Mouse (Mus musculus): ENCODE measurements around the gene Ubb. TPM values are rescaled to one million over a fixed set of nuclear protein-coding genes. Genes with fewer than 3 reads are reported as not detected.
A peak's percentile ranks its signal among the peaks of the same experiment; 100 is the strongest.

The Ubb gene
- total RNA-seq, 2 experiments from 2014 or later: 1,675 to 1,723 TPM

- peak in 1 of 2 experiments; percentile 61 for DNase-seq (ENCODE audit: low spot score in 2 of 2)
Measured at GRCm38 (mm10) chr11:62550227-62550685, 715 bp upstream of the Ubb start.

DNA sequence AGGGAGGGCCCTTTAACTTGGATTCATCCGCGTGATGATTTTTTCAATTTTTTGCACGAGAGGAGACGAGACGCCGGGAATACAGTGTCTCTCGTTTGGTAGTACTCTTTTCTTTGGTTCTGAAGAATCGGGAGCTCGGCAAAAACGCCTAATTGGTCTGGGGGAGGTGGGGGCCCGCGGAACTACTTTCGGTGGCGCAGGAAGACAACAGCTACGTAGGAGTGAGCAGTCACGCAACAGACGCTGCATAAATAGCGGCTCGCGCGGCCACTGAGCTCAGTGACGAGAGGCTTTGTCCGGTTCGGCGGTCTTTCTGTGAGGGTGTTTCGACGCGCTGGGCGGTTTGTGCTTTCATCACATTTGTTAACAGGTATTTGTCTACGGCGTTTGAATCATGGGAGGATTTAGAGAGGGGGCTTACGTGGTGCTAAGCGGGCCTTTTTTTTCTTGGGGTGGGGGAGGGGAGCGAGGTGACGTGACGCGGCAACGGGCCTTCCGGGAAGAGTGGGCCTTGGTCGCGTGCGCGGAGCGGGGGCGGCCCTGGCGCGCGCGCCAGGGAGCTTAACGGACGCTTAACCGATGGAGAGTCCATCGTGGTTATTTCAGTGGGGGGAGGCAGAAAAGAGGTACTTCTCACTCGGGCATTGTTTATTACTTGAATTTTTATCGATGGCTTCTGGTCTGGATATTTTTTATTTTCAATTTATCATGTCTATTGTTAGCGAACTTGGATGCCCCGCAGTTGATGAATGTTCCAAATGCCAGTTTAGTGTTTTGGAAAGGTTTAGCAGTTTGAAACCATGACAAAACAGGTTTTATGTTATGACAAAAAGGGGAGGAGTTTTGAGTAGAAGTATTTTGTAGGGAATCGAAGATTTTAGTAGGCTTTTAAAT lies 502 bp downstream of the Ubb start:
- DNase-seq (ENCODE audit: low spot score in 2 of 2): peak; percentile 92 to 95

DNA sequence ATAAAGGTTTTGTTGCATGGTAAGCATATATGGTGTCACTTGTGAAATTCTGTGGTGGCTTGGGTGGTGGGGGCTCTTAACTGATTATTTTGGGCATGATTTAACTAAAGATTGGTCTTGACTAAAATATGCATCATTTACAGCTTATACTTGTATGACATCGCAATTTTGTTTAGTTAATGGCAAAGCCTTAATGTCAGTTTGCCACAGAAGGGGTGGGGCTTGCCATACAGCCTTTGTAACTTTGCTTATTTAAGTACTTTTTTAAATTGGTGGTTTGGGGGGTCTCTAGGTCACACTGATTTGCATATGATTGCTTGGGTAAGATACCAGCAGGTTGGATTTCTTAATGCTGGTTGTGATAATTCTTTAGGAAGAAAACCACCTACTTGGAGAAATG lies 2.2 kb downstream of the Ubb start:
- DNase-seq (ENCODE audit: low spot score in 2 of 2): no peak

DNA sequence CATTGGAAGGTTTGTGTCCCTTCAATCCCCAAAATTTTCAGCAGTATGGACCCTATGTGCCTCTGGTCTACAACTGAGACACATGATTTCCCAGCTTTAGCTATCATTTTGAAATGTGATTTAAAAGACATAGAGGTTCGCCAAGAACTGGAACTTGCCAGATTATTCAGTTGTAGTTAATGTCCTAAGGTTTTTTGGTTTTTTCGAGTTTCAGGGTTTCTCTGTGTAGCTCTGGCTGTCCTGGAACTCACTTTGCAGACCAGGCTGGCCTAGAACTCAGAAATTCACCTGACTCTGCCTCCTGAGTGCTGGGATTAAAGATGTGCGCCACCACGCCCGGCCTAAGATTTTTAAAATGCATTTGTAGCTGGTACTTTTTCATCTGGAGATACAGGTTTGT lies 2.7 kb downstream of the Ubb start:
- no peak for DNase-seq (ENCODE audit: low spot score in 2 of 2)

DNA sequence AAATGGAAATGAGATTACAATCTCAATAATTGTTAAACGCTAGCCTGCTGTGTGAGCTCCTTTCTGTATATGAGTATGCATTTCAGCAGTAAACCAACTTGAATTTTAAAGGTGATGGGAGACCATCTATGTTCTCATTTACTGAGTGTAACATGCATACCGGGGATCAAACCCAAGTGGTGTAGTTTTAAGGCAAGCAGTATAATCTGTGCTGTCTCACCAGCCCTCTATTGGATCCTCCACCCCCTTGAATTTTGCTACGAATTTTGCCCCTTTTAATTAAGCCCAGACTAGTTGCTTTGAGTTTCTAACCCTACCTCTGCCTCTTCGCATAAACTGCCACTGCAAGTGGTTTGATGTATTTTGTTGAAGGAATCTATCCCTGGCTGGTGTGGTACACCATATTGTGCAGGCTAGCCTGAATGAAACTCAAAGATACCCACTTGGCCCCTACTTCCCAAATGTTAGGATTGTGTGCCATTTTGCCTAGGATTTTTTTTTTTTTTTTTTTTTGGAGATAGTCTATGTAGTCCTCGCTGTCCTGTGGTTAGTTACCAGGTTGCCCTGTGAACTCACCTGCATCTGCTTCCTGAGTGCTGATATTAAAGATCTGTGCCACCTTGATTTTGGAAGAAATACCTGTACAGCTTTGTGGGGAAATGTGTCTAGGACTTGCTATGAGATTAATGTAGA lies 3.3 kb downstream of the Ubb start:
- DNase-seq (ENCODE audit: low spot score in 2 of 2): no peak

GRCm38 (mm10) chr11:62554934-62555517 lies 4.1 kb downstream of the Ubb start:
- DNase-seq (ENCODE audit: low spot score in 2 of 2): no peak

DNA sequence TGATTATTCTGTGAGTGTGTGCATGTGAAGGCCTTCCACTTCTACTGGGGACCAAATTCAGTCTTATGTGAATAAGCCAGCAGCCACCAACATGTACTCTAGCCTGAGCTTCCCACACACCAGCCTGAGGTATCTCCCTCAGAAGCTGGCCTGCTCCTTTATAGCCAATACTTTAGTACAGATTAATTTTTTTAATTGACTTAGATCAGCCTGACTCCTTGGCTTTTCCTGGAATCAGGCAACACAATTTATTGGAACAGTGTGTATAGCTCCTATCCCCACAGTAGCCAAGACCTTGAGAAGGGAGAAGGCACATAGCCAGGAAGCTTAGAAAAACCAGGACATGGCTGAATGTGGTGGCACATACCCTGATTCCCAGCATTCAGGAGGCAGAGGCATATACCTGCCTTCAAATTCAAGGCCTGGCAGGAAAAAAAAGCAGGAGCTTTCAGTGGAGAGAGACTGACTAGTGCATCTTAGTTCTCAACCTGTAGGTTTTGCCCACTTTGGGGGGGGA lies 5.0 kb downstream of the Ubb start:
- no peak for DNase-seq (ENCODE audit: low spot score in 2 of 2)

DNA sequence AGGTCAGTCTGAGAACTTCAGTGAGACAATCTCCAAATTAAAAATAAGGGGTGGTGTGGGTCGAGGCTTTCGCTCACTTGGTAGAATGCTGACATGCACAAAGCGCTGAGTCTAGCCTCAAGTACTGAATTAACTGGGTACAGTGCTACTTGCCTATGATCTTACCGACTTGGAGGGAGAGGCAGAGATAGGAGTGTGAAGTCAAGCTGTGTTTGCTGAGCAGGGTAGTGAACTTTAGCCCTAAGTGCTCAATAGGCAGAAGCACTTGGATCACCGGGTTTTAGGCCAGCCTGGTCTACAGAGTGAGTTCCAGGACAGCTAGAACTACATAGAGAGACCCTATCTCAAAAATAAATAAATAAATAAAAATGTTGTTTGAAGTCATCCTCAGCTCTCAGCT lies 6.2 kb downstream of the Ubb start:
- no peak for DNase-seq (ENCODE audit: low spot score in 2 of 2)

GRCm38 (mm10) chr11:62558152-62558551 lies 7.2 kb downstream of the Ubb start:
- no peak for DNase-seq (ENCODE audit: low spot score in 2 of 2)

- no peak for DNase-seq (ENCODE audit: low spot score in 2 of 2)
Measured at GRCm38 (mm10) chr11:62558961-62559646, 8.1 kb downstream of the Ubb start.

- no peak for DNase-seq (ENCODE audit: low spot score in 2 of 2)
Measured at GRCm38 (mm10) chr11:62560463-62561016, 9.6 kb downstream of the Ubb start.

DNA sequence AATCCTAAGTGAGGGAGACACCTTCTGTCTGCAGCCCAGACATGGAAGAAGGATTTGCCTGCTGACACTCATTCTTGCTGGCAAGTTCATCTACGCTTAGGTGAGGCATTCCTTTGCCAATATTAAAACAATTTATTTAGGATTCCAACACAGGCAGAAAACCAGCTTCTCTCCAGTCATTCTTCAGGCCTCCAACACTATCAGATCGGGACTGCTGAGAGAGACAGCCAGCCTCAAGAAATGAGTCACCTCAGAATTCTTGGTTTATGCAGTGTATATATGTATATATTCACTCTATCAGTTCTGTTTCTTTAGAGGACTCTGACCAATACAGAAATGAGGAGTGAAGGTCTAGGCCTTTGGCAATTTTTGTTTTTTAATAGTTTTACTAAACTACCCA lies 12.6 kb downstream of the Ubb start:
- no peak for DNase-seq (ENCODE audit: low spot score in 2 of 2)

DNA sequence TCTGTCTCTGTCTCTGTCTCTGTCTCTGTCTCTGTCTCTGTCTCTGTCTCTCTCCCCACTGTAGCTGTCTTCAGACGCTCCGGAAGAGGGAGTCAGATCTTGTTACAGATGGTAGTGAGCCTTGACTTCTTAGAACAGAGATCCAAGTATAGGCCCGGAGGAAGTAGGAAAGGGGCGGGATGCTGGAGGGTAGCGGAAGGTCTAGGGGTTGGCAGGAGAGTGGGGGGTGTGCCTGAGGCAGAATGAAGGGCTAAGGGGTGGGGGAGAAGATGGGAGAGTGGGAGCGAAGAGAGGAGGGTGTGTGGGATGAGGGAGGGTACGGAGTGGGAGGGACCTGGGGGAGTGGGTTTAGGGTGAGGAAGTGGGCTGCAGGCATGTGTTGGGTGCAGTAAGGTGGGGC lies 14.8 kb downstream of the Ubb start:
- no peak for DNase-seq (ENCODE audit: low spot score in 2 of 2)

- no peak for DNase-seq (ENCODE audit: low spot score in 2 of 2)
Measured at GRCm38 (mm10) chr11:62566211-62566610, 15.2 kb downstream of the Ubb start.

GRCm38 (mm10) chr11:62568300-62568699 lies 17.3 kb downstream of the Ubb start:
- no peak for DNase-seq (ENCODE audit: low spot score in 2 of 2)

DNA sequence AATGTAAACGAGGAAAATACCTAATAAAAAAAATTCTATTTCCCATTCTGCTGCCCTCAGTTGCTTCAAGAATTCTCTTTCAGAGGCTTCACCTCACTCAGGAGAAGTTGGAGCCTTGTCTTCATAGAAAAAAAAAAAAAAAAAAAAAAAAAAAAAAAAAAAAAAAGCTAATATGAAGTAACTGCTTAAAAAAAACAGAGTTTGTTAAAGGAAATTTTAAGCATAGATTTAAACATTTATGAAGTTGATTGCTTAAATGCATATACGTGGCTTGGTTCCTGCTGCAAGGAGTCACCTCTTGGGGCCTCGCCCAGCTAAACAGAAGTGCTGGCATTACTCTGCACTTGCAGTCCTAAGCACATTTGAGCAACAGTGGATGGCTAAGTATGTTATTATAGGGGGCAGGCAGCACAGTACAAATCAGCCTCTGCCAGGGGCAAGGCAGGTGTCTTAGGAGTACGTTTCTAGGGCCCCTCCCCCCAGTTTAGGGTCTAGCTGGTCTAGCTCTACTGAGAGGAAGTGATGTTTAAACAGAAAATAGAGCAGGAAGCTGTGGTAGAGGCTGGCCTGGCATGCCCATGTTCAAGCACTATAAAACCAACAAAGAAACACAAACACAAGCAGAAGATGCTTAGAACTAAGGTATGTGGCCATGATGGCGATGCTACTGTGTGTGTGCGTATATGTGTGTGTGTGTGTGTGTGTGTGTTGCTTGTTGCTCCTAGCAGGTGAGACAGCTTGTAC lies 23.2 kb downstream of the Ubb start, which contains the start of gene Trpv2:
Gene Trpv2 (plus strand): TSS at position 528 of the 744 bp plus-strand sequence.
- no peak for DNase-seq (ENCODE audit: low spot score in 2 of 2)

DNA sequence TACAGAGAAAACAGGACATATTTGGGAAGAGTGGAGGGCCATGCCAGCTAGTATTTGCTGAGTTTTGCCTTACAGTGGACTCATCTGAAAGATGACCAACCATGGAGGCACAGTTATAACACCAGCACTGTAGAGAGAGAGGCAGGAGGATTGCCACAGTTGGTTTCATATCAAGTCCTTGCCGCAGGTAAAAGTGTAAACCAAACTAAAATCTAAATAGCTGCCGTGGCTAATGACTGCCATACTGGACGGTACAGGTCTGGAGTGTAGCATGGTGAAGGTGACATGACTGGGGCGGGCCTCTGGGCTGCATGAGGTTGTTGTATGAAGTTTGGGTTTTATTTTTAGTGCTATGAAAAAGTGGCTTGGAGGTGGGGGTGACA lies 23.7 kb downstream of the Ubb start:
- no peak for DNase-seq (ENCODE audit: low spot score in 2 of 2)

GRCm38 (mm10) chr11:62575297-62575658 lies 24.3 kb downstream of the Ubb start:
- peak; percentile 86 to 89 for DNase-seq (ENCODE audit: low spot score in 2 of 2)

- DNase-seq (ENCODE audit: low spot score in 2 of 2): peak; percentile 40 to 41
Measured at GRCm38 (mm10) chr11:62575659-62576438, 24.9 kb downstream of the Ubb start.

All from layer of hippocampus, postnatal 14 days (tissue).